ENCODE assay signal across 1 mouse cellular context in the genomic region with DNA sequence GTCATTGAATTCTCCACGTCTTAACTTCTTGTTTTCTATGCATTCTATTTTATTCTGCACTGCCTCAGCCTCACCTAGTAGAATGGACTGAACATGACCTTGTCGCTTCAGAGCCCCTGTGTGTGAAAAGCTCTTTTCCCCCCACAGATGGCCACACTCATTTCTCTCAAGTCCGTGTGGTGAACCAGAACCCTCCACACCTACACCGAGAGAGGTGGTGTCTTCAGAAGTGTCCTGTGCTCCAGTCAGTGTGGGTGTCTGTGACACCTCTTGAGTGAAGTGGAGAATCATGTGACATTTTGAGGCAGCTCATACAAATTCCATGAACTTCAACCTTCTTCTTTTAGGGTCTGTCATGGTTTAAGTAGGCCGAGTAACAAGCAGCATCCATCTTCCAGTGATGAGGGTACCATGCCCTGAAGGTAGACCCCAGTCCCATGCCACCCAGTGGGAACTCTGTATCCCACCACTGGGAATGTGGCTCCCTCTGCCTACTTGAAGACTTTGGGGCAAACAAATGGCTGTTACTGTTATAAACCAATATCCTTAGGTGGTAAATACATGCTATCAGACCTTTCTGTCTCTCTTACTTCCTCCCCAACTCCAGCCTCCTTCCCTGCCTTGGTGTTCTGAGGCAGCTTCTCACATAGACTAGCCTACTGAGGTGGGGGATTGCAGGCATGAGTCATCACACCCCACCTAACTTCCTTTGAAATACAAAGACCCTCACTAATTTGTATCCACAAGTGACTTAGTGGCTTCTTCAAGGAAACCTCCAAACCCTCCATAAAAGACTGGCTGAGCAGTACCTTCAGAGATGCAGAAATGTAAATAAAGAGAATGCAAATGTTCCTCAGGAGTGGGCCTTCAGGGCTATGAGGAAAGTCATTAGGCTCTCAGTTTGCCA.
TF ChIP-seq lines count a peak whose summit lies in the region.

No protein-coding gene starts in this region.

TF ChIP-seq in CH12.LX, 34 proteins besides CTCF, POLR2A, EP300 and RAD21 (continued from another document):
- TF ChIP-seq ETS1 (conservative IDR thresholded peaks at IDR 0.05; ENCODE audit: low read depth, low read length) = no peak
- TF ChIP-seq SIN3A (IDR thresholded peaks at IDR 0.05; ENCODE audit: low read length) = 0 out of 2 replicates have a peak, but pooled peaks have one; percentile 58
- no peak for TF ChIP-seq UBTF (IDR thresholded peaks at IDR 0.05; ENCODE audit: low read depth, low read length)
- TF ChIP-seq MEF2A (IDR thresholded peaks at IDR 0.05; ENCODE audit: borderline replicate concordance, low read depth, low read length) = no peak
- no peak for TF ChIP-seq ZC3H11A (IDR thresholded peaks at IDR 0.05; ENCODE audit: low read depth, low read length)
- 0 out of 2 replicates have a peak, but pooled peaks have one; percentile 47 for TF ChIP-seq RCOR1 (conservative IDR thresholded peaks at IDR 0.05; ENCODE audit: low read depth, low read length)
- TF ChIP-seq GABPA (IDR thresholded peaks at IDR 0.05; ENCODE audit: insufficient replicate concordance, low read depth, low read length) = no peak
- TF ChIP-seq E2F4 (IDR thresholded peaks at IDR 0.05; ENCODE audit: insufficient replicate concordance, low read depth, low read length) = no peak
- TF ChIP-seq CHD2 (IDR thresholded peaks at IDR 0.05; ENCODE audit: low read length) = peak; percentile 49
